Mouse (Mus musculus) ES-Bruce4 (cell line): ENCODE measurements around the gene Sult5a1.

Experiments
- CTCF ChIP-seq: IDR thresholded peaks from one replicate; pipeline ENCODE4 v1.8.1; 2011; ENCODE audit warnings: low read depth, low read length
- EP300 ChIP-seq: IDR thresholded peaks from 2 replicates; pipeline ENCODE4 v1.6.1; 2011; ENCODE audit warnings: low read depth, low read length; ENCODE audit not compliant: insufficient read depth
- POLR2A ChIP-seq: IDR thresholded peaks from one replicate; pipeline ENCODE4 v1.8.1; 2011; ENCODE audit warnings: low read length; ENCODE audit not compliant: insufficient read depth

GRCm38 (mm10) chr8:123105553-123106326 lies 52.4 kb downstream of the Sult5a1 start:
- TF ChIP-seq POLR2A (no peak), CTCF (no peak), EP300 (no peak)
